Mouse (Mus musculus) fat pad, adult 2 months (tissue): ENCODE data around the gene Efna5.

Source experiments
- DNase-seq: peaks from one replicate; pipeline ENCODE4 v3.0.0-alpha.2; 2011; ENCODE audit warnings: low read depth, low spot score; ENCODE audit errors: extremely low read depth

Gene Efna5

DNA sequence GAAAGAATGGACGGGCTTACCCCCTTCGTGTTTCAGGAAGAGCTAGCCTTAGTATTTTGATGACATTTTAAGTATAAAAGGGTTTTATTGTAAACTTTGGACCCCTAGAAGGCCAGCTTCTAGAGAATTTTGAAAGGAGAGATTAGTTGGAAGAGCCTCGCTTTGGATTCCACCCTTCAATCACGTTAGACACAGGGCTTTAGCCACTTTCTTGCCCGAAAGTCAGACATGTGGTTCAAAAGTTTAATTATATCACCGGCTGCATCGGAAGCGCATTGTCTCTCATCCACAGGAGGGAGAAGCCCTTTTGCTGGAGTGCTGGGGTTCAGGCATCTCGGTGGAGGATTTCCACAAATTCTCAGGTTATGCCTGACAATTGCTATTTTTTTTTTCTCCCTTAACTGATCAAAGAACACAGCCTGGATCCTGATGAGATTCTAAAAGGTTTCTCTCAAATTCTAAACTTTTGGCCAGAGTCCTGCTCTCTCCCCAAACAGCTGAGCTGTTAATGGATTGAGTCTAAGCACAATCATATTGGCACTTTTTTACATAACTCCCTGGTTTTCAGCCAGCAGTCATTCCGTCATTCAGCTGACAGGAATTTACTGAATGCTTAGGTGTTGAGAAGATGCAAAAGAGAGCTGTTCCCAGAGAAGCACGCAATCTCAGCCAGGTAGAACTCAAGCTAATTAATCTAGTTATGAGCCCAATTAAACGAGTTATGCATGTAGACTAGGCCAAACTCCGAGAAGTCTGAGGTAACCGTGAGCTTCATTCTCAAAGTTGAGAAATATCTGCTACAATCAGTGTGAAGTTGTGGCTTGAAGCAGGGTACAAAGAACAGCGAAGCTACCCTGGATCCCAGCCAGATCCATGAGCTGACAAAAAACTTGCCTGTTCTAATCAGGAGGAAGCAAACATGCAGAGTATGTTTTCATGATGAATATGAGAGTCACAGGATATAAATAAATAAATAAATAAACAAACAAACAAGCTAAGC is 91.5 kb downstream of the Efna5 start:
- DNase-seq = peak; percentile 58

DNA sequence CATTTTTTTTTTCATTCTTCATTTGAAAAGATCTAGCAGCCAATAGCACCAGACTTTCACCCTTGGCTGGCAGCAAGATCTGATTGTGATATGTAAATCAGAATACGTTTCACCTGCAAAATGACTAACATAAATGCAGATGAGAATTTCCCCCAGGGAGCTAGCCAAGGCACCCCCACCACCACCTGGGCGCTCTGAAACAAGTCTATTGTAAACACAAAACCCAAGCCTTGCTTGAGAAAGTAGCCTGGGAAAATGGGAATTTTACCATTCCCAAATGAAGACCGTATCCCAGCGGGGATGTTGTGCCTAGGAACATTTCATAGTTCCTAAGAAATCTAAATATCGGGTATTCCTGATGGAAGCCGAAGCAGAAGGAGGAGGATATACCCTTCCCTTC is 92.3 kb downstream of the Efna5 start:
- DNase-seq = no peak

DNA sequence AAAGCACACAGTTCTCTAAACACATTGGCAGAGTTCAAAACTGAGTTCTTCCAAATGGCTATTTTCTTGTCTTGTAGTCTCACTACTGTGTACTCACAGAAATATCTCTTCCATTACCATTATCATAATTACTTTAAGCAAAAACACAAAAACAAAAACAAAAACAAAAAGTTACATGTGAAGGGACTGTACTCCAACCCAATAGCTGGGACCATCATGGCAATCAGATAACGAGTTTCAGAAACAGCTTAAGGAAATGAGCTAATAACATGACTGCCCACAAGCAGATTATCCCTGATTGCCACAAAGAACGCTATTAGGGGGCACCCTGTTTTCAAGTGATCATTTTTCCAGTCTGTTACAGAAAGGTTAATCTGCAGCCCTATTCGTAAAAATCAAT is 93.3 kb downstream of the Efna5 start:
- DNase-seq = no peak

DNA sequence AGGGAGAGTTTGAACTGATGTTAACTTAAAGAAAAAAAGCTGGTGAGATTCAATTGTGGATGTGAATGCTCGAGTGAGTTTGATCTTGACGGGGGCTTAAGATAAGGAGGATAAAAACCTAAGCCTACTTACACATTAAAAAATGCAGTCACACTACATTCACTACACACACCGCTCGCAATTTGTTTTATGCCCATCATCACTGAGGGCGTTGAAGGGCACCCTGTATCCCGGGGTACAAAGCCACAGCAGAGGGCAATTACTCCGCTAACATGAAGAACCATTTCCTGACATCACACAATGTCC is 94.6 kb downstream of the Efna5 start:
- no peak for DNase-seq

DNA sequence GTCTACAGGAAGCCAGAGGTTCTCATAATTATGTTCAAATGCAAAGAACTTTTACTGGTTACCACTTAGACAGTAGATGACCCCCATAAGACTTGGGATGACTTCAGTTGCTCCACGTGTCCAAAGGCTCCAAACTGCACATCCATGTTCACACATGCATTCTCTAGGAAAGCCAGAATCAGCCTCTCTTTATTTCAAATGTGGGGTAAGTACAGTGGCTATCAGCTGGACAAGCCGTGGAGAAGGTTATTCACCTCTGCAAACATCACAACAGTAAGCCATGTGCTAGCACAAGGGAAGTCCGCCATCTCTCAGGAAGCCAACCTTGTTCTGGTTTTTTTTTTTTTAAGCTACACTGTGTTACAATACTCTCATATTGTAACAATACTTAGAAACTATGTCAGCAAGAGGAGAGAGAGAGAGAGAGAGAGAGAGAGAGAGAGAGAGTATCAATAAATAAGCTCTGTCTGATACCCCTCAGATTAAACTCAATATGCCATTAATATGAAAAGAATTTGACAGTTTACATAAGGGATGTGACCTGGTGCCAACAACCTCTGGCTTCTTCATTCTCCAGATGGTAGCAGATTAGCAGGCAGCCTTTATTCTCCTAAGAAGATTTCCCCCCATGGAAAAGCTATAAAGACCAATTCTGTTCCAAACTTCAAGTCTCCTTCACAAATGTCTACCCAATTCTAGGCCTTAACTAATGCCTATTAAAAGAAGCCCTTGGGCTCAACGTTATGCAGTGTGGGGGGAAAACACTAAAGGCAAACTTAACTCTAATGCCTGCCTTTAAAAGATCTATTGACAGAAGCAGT is 95.1 kb downstream of the Efna5 start:
- DNase-seq = no peak

DNA sequence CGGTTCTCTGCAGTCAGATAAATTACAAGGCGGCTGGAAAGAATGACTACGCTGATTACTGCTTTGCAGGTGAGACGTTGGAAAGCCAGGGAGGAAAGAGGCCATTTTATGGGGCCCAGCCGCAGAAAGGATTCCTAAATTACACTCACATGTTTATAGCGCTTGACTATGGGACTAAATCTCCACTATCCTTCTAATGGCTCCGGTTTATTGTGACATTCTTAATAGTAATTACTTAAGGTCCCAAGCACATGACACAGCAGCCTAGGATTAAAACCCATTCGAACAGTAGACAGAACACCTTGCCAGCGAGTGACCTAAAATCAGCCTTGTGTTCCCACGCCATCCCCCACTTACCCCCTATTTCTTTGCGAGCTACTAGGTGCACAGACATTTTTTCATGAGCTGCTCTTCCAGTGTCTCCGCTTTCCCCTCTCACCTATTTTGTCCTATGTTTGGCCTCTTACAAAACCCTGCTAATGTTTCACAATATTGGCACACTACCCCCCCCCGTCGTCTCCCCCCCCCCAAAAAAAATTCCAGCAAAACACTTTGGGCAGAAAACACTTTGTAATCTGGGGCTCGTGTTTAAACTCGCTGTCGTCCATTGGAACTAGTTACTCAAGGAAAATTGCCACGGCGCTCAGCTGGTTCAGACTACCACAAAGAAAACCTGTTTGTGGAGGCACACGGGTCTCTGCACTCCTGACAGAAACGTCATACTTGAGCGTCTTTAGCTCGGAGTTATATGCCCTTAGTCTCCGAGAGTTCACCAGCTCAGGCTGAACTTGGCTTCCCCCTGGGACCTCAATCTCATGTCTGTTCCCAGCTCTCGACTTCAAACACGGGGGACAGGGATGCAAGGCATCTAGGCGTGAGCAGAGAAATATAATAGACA is 96.6 kb downstream of the Efna5 start:
- DNase-seq = peak; percentile 79

DNA sequence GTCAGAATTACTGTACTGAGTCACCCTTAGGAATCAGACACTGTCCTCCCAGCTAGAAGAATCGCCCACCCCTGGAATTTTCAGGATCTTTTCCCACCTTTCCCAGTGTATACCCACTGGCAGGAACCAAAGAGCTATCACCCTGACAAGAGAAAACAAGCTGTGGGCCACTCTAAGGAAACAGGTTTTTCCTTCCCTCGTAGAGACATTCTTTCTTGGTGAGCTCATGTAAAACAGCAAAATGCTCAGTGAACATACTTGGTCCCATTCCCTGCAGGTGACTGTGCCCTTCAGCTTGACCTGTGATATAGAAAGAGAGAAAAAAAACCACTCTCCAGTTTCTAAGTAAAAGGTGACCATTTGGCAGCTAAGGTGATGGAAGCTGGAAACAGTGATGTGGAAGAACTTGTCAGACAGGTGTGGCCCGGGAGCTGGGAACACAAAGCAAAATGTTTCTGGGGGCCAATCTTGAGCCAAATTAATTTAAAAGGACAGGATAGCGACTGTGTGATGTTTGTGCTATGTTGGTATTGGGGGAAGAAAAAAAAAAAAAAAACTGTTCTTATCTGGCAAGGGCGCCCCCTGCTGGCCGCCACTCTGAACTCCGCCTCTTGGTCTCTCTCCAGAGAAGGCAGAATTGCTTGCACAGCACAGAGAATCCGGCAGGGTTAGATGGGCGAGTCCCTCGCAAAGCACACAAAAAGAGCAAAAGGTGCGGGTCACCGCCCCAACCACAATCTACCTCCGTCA is 97.4 kb downstream of the Efna5 start:
- peak; percentile 68 for DNase-seq

DNA sequence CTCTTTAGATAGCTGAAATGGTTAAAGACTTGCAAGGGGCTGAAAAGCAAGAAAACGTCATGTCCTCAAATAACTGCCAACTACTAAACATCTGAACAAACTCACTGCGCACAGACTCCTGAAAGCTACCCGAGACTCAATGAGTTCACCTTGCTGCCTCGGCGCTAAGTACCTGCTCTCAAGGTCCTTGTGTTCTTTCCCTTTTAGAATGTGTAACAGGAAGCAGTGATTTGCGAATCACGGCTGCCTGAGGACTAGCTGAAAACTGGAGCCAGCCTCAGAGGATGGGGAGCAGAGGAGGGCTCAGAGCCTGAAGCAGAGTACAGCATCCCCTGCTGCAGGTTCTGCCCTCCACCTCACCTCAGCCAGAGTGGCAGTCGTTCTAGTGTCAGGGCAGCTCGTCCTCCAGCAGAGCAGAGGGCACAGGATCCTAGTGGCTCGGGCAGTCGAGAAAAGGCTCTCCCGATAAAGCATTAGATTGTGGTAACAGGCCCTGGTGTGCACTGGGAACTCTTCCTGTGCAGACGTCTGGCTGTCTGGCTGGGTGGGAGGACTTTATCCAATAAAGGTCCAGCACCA is 98.2 kb downstream of the Efna5 start:
- DNase-seq = no peak

DNA sequence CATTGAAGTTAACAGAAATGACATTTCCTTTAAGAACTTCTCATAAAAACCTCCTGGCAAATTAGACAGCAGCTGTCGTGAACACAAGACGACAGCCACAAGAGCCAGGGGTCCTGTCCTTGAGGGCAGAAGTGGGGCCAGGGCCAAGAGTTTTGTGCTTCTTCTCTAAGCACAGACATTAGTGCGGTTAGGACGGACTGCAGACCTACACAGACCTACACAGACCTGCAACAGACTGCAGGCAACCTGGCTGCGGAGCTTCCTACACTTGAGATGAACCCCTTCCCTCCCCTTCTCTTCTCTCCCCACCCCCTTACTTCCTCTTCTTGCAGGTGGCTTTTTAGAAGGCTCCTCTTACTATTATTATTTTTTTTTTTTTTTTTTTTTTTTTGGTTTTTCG is 100.0 kb downstream of the Efna5 start:
- DNase-seq = no peak

DNA sequence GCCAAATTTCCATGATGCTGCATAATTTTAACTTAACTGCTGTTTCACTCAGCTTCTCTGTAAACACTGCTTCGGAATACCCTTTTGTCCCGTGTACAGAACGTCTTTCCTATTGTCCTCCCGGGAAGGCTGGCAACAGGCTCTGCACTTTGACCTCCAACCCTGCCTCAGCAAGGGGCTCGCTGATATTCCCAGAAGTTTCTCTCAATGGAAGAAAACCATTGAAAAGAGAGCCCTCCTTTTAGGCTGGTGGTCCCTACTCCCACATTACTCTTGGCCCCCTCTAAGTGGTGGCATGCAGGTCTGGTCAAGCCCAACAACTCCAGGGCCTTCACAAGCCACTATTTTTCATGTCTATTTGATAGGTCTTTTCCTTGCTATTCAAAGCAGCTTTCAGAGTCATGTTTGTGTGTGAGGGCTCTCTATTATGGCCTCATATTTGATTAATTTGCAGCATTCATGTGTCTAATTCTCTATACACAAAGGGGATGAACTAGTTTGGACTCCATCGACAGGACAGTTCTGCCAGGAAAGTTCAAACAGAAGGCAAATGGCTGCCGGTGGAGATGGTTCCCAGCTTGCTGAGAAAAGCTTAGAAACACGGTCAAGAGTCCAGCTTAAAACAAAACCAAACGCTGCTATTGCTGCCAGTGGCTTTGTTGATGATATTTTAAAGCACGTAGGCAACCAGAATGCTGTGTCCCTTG is 103.1 kb downstream of the Efna5 start:
- DNase-seq = no peak

DNA sequence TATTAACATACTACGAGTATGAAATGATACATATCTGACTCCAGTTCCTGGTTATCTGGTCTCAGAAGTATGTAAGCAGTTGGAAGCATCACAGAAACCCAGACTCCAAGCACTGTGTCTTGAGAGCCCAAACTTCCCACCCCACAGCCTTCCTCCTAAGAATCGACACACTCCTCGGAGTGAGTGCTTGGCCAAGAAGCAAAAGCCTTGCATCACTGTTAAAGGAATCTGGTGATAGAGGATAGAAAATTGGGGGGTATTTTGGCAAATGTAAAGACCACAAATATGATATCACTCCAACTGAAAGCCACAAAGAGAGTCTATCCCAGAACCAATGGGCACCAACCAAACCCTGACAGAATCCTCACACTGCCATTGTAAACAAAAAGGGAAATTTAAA is 104.4 kb downstream of the Efna5 start:
- DNase-seq = no peak

DNA sequence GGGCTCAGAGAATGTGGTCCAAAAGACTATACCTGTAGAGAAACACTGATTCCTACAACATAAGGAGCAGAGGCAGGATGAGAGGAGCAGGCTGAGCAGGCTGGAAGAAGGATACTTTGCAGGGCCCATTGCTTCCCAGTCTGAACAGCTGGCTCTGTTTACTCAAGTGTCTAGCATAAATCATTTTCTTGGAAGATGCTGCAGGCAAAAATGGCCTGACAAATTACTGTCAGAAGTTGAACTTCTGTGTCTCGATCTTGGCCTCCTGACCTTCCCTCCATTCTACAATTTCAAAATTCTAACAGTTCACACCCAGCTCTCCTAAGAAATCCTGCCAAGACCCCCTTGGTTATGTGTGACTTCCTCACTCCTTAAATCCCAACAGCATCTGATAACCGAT is 105.1 kb downstream of the Efna5 start:
- DNase-seq = no peak

DNA sequence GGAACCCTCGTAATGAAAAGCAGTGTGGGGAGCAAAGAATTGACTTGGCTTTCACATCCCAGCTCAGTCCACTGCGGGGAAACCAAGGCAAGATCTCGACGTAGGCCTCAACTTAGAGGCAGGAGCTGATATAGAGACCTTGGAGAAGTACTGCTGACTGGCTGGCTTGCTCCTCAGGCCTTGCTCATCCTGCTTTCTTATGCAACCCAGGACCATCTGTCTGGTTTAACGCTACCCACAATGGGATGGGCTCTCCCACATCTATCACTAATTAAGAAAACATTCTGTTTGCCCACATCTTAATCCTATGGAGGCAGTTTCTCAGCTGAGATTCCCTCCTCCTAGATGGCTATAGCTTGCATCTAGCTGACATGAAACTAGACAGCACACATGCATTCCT is 105.7 kb downstream of the Efna5 start:
- DNase-seq = no peak

DNA sequence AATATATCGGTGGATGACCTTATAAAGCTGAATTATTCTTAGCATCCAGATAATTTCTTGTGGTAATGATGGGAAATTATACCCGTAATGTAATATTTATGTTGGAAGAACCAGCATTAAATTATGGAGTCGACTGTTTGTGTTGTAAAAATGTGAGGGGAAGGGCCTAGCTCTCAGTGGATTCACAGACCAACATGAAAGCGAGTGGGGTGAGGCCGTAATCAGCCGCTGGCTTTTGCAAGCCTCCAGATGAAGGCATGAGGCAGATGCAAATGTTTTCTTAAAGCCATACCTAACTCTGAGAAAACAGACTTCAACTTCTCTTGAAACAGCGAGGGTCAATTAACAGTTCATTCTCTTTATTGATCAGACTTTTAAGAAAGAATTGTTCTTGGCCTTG is 106.4 kb downstream of the Efna5 start:
- DNase-seq = no peak

DNA sequence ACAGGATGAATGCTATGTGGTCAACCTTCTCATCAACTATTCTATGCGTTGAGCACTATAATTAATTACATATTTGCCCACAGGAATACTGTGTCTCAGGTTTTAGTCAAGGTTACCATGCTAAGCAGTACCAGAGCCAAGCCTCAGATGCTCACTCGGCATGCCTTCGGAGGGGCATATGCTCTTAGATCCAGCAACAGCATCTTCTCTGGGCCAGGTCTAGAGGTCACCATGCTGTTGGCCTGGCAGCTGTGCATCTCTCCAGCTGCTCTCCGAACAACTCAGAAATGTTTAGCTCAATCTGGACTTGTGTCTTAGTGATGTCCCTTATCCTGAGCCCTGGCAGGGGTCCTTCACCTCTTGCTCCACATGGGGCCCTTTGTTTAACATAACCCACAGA is 114.4 kb downstream of the Efna5 start:
- no peak for DNase-seq

DNA sequence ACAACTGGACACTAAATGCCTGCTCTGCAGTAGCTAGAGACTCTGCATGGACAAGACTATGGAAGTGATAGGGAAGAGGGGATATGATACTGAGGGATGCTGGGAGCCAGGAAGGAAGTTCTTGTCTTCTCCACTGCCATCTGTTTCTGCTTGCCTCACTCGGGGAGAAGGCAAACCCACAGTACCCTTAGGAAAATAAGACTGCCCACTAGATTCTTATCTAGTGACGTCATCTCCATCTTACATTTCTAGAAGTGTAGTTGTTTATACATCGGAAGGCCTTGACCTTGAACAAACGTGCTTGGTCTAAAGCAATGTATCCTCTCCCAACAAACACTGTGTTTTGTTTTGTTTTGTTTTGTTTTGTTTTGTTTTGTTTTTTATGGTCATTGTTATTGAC is 116.0 kb downstream of the Efna5 start:
- DNase-seq = no peak

DNA sequence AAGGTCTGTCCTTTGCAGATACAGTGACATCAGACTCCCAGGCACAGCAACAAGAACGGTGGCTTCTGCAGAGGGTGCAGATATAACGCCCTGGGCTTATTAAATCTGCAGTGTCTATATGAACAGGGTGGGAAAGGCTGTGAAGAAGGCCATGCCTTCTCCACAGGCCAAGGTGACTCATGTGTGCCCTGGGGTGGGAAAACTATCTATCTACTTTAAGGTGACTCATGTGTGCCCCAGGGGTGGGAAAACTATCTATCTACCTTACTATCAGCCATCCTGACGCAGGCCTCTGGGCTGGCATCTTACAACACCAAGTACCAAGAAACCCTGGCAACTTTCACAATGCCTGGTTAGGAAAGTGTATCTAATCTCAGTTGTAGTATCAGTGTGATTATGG is 124.2 kb downstream of the Efna5 start:
- DNase-seq = no peak

DNA sequence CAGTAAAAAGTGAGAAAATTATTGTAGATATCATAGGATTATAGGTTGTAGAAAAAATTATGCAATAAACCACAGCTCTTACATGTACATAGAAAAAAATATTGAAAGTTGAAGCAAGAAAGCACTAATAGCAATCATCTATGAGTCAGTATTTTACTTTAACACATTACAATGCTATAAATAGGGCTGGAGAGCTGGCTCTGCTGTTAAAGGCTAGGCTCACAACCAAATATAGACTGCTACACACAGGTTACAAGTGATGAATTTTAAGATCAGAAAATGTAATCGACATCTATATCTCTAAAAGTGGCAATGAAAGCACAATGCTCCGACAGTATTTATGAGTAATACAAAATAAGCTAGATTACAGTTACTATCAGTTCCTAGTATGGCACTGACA is 125.5 kb downstream of the Efna5 start:
- no peak for DNase-seq

DNA sequence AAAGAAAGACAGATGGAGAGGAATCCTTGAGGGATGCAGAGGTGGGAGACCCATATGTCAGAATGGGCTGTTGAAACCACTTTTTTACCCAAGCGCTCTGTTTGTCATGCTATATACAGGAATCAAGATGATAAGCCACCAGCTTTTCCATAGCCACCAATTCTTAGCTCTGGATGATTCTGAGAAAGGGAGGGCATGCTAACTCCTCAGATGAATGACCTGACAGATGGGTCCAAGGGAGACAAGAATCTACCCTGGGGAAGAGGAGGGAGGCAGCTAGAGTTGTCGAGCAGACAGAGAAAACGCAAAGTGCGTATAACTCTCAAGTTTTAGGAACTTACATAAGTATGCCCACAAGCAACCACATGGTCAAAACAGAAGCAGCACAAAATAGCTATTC is 126.5 kb downstream of the Efna5 start:
- no peak for DNase-seq
